Mouse (Mus musculus): ENCODE results near the gene Olfr706. TPM values are rescaled to one million over a fixed set of nuclear protein-coding genes. Genes with fewer than 3 reads are reported as not detected.
"Not testable (repeated sequence)": the region's sequence is repeated elsewhere in the genome, so short reads cannot be mapped to it uniquely, and the experiment has no call there.

Gene Olfr706
- not detected in 2 replicates for polyA plus RNA-seq (2015; fragmentation: Nextera tagmentation; extraction: Ambion mirVana)

GRCm38 (mm10) chr7:106888062-106888461 is at the start of gene Olfr706:
Gene Olfr706, minus strand, starts transcription at chr7:106888162.
- Histone ChIP-seq H3K27ac (no peak within 1 kb of the TSS), H3K27me3 (no peaks in the 10 kb centered on the region), H3K36me3 (no peaks in the 10 kb centered on the region), H3K4me3 (no peak within 1 kb of the TSS), H3K9me3 (no peaks in the 10 kb centered on the region), H3K4me1 (no peaks in the 10 kb centered on the region), H3K4me2 (replicated peaks) (no peak within 1 kb of the TSS), H3K9ac (no peak within 1 kb of the TSS)
- no peak for ATAC-seq (ENCODE audit: low FRiP score, low read depth)
- 83% methylated on average over 2 of the region's 2 CpGs for WGBS

GRCm38 (mm10) chr7:106932119-106932518 is 44.2 kb upstream of the Olfr706 start, which contains the start of gene Olfr709-ps1:
Gene Olfr709-ps1, minus strand, starts transcription at chr7:106932219.
- no peaks in the 10 kb centered on the region for H3K27me3 ChIP-seq
- no peak for ATAC-seq (ENCODE audit: low FRiP score, low read depth)
- no peaks in the 10 kb centered on the region for H3K36me3 ChIP-seq
- no peaks in the 10 kb centered on the region for H3K4me1 ChIP-seq
- no peak within 1 kb of the TSS for H3K9ac ChIP-seq
- no peaks in the 10 kb centered on the region for H3K9me3 ChIP-seq
- H3K4me3 ChIP-seq: no peak within 1 kb of the TSS
- no peak within 1 kb of the TSS for H3K27ac ChIP-seq
- no peak within 1 kb of the TSS for H3K4me2 ChIP-seq (replicated peaks)

- not testable (repeated sequence) for H3K9me3 ChIP-seq; H3K36me3 ChIP-seq; H3K4me2 ChIP-seq (replicated peaks); H3K27me3 ChIP-seq; ATAC-seq (ENCODE audit: low FRiP score, low read depth); H3K27ac ChIP-seq; H3K4me3 ChIP-seq; H3K4me1 ChIP-seq; H3K9ac ChIP-seq
- 87% methylated on average over 7 of the region's 7 CpGs for WGBS
Measured at GRCm38 (mm10) chr7:106920961-106921360, 33.0 kb upstream of the Olfr706 start.

GRCm38 (mm10) chr7:106907676-106908075 is 19.7 kb upstream of the Olfr706 start, which contains the start of gene Olfr1532-ps1:
Gene Olfr1532-ps1, plus strand, starts transcription at chr7:106908001.
- H3K9ac ChIP-seq: no peak within 1 kb of the TSS

GRCm38 (mm10) chr7:106901141-106901540 is 13.2 kb upstream of the Olfr706 start, which contains the start of gene Olfr707:
Gene Olfr707, minus strand, starts transcription at chr7:106901241.
- H3K9me3 ChIP-seq; H3K4me1 ChIP-seq; H3K36me3 ChIP-seq; H3K27ac ChIP-seq; H3K9ac ChIP-seq; H3K27me3 ChIP-seq; ATAC-seq (ENCODE audit: low FRiP score, low read depth); H3K4me3 ChIP-seq; H3K4me2 ChIP-seq (replicated peaks): not testable (repeated sequence)
- WGBS: 84% methylated on average over 3 of the region's 3 CpGs

More at GRCm38 (mm10) chr7:106907676-106908075, 19.7 kb upstream of the Olfr706 start, which contains the start of gene Olfr1532-ps1:
- Histone ChIP-seq H3K27me3 (no peaks in the 10 kb centered on the region), H3K36me3 (no peaks in the 10 kb centered on the region), H3K27ac (no peak within 1 kb of the TSS), H3K9me3 (no peaks in the 10 kb centered on the region), H3K4me3 (no peak within 1 kb of the TSS), H3K4me2 (replicated peaks) (no peak within 1 kb of the TSS), H3K4me1 (no peaks in the 10 kb centered on the region)
- 71% methylated on average over 2 of the region's 2 CpGs for WGBS
- ATAC-seq (ENCODE audit: low FRiP score, low read depth): no peak

- Histone ChIP-seq H3K4me3 (no peak within 1 kb of the TSS), H3K4me1 (no peaks in the 10 kb centered on the region), H3K27me3 (no peaks in the 10 kb centered on the region), H3K9me3 (no peaks in the 10 kb centered on the region), H3K36me3 (no peaks in the 10 kb centered on the region), H3K4me2 (replicated peaks) (no peak within 1 kb of the TSS), H3K27ac (no peak within 1 kb of the TSS), H3K9ac (no peak within 1 kb of the TSS)
- no peak for ATAC-seq (ENCODE audit: low FRiP score, low read depth)
- WGBS: 77% methylated on average over 3 of the region's 3 CpGs
Measured at GRCm38 (mm10) chr7:106876791-106877190, 11.2 kb downstream of the Olfr706 start, which contains the start of gene Olfr705. Gene Olfr705, minus strand, starts transcription at chr7:106876891.

GRCm38 (mm10) chr7:106862885-106863284 is 25.1 kb downstream of the Olfr706 start, which contains the start of gene Olfr704:
Gene Olfr704, plus strand, starts transcription at chr7:106863185.
- ATAC-seq (ENCODE audit: low FRiP score, low read depth): no peak
- no peaks in the 10 kb centered on the region for H3K4me1 ChIP-seq
- no peak within 1 kb of the TSS for H3K4me2 ChIP-seq (replicated peaks)
- no peaks in the 10 kb centered on the region for H3K36me3 ChIP-seq
- no peak within 1 kb of the TSS for H3K4me3 ChIP-seq
- H3K27ac ChIP-seq: no peak within 1 kb of the TSS
- no peak within 1 kb of the TSS for H3K9ac ChIP-seq
- H3K9me3 ChIP-seq: peaks cover 5% of the 10 kb centered on the region; the same call in 1 of the 2 replicates
- no peaks in the 10 kb centered on the region for H3K27me3 ChIP-seq

- 62% methylated on average over 2 of the region's 2 CpGs for WGBS
- no peak within 1 kb of the TSS for H3K27ac ChIP-seq
- H3K36me3 ChIP-seq: no peaks in the 10 kb centered on the region
- no peak within 1 kb of the TSS for H3K9ac ChIP-seq
- H3K4me3 ChIP-seq: no peak within 1 kb of the TSS
- no peaks in the 10 kb centered on the region for H3K27me3 ChIP-seq
- ATAC-seq (ENCODE audit: low FRiP score, low read depth): no peak
- no peak within 1 kb of the TSS for H3K4me2 ChIP-seq (replicated peaks)
- no peaks in the 10 kb centered on the region for H3K4me1 ChIP-seq
- no peaks in the 10 kb centered on the region for H3K9me3 ChIP-seq
Measured at GRCm38 (mm10) chr7:106843060-106843459, 44.9 kb downstream of the Olfr706 start, which contains the start of gene Olfr703. Gene Olfr703, plus strand, starts transcription at chr7:106843360.

- H3K36me3 ChIP-seq: no peaks in the 10 kb centered on the region
- H3K4me2 ChIP-seq (replicated peaks): no peak within 1 kb of the TSS
- no peaks in the 10 kb centered on the region for H3K4me1 ChIP-seq
- H3K27me3 ChIP-seq: no peaks in the 10 kb centered on the region
- ATAC-seq (ENCODE audit: low FRiP score, low read depth): no peak
- H3K27ac ChIP-seq: no peak within 1 kb of the TSS
- H3K9ac ChIP-seq: no peak within 1 kb of the TSS
- H3K9me3 ChIP-seq: no peaks in the 10 kb centered on the region
- no peak within 1 kb of the TSS for H3K4me3 ChIP-seq
Measured at GRCm38 (mm10) chr7:106833793-106834192, 54.2 kb downstream of the Olfr706 start, which contains the start of gene Olfr702. Gene Olfr702, minus strand, starts transcription at chr7:106833893.

Other genes with a start within 250 kb of the Olfr706 start
- gene Olfr693, start 207.6 kb downstream of the Olfr706 start, polyA plus RNA-seq (2015; fragmentation: Nextera tagmentation; extraction: Ambion mirVana): not detected in 2 replicates
- not detected in 2 replicates for gene Olfr694, start 196.3 kb downstream of the Olfr706 start, polyA plus RNA-seq (2015; fragmentation: Nextera tagmentation; extraction: Ambion mirVana)
- gene Olfr695, start 171.8 kb downstream of the Olfr706 start, polyA plus RNA-seq (2015; fragmentation: Nextera tagmentation; extraction: Ambion mirVana): not detected in 2 replicates
- not detected in 2 replicates for gene Olfr697, start 145.7 kb downstream of the Olfr706 start, polyA plus RNA-seq (2015; fragmentation: Nextera tagmentation; extraction: Ambion mirVana)
- gene Olfr698, start 132.8 kb downstream of the Olfr706 start, polyA plus RNA-seq (2015; fragmentation: Nextera tagmentation; extraction: Ambion mirVana): not detected in 2 replicates
- gene Olfr699, start 95.0 kb downstream of the Olfr706 start, polyA plus RNA-seq (2015; fragmentation: Nextera tagmentation; extraction: Ambion mirVana): not detected in 2 replicates
- gene Olfr700, start 79.3 kb downstream of the Olfr706 start, polyA plus RNA-seq (2015; fragmentation: Nextera tagmentation; extraction: Ambion mirVana): not detected in 2 replicates
- not detected in 2 replicates for gene Olfr701, start 74.0 kb downstream of the Olfr706 start, polyA plus RNA-seq (2015; fragmentation: Nextera tagmentation; extraction: Ambion mirVana)
- gene Olfr702, start 54.3 kb downstream of the Olfr706 start, polyA plus RNA-seq (2015; fragmentation: Nextera tagmentation; extraction: Ambion mirVana): not detected in 2 replicates
- not detected in 2 replicates for gene Olfr703, start 44.8 kb downstream of the Olfr706 start, polyA plus RNA-seq (2015; fragmentation: Nextera tagmentation; extraction: Ambion mirVana)
- gene Olfr704, start 25.0 kb downstream of the Olfr706 start, polyA plus RNA-seq (2015; fragmentation: Nextera tagmentation; extraction: Ambion mirVana): not detected in 2 replicates
- gene Olfr705, start 11.3 kb downstream of the Olfr706 start, polyA plus RNA-seq (2015; fragmentation: Nextera tagmentation; extraction: Ambion mirVana): not detected in 2 replicates
- not detected in 2 replicates for gene Olfr707, start 13.1 kb upstream of the Olfr706 start, polyA plus RNA-seq (2015; fragmentation: Nextera tagmentation; extraction: Ambion mirVana)
- not detected in 2 replicates for gene Olfr1532-ps1, start 19.8 kb upstream of the Olfr706 start, polyA plus RNA-seq (2015; fragmentation: Nextera tagmentation; extraction: Ambion mirVana)
- not detected in 2 replicates for gene Olfr709-ps1, start 44.1 kb upstream of the Olfr706 start, polyA plus RNA-seq (2015; fragmentation: Nextera tagmentation; extraction: Ambion mirVana)
- not detected in 2 replicates for gene Olfr710, start 60.1 kb upstream of the Olfr706 start, polyA plus RNA-seq (2015; fragmentation: Nextera tagmentation; extraction: Ambion mirVana)
- gene Olfr6, start 75.8 kb upstream of the Olfr706 start, polyA plus RNA-seq (2015; fragmentation: Nextera tagmentation; extraction: Ambion mirVana): not detected in 2 replicates
- gene Olfr711, start 87.3 kb upstream of the Olfr706 start, polyA plus RNA-seq (2015; fragmentation: Nextera tagmentation; extraction: Ambion mirVana): not detected in 2 replicates
- gene Olfr2, start 117.9 kb upstream of the Olfr706 start, polyA plus RNA-seq (2015; fragmentation: Nextera tagmentation; extraction: Ambion mirVana): not detected in 2 replicates
- gene Olfr713, start 143.0 kb upstream of the Olfr706 start, polyA plus RNA-seq (2015; fragmentation: Nextera tagmentation; extraction: Ambion mirVana): not detected in 2 replicates
- gene Olfr714, start 182.8 kb upstream of the Olfr706 start, polyA plus RNA-seq (2015; fragmentation: Nextera tagmentation; extraction: Ambion mirVana): not detected in 2 replicates
- not detected in 2 replicates for gene Olfr17, start 205.1 kb upstream of the Olfr706 start, polyA plus RNA-seq (2015; fragmentation: Nextera tagmentation; extraction: Ambion mirVana)
- gene Olfr715b, start 222.2 kb upstream of the Olfr706 start, polyA plus RNA-seq (2015; fragmentation: Nextera tagmentation; extraction: Ambion mirVana): not detected in 2 replicates
- not detected in 2 replicates for gene Olfr715, start 242.9 kb upstream of the Olfr706 start, polyA plus RNA-seq (2015; fragmentation: Nextera tagmentation; extraction: Ambion mirVana)